Mouse (Mus musculus) embryonic facial prominence, embryonic 11.5 days (tissue): Measurements from ENCODE around the gene Sult1b1. TPM values are rescaled to one million over a fixed set of nuclear protein-coding genes. Genes with fewer than 3 reads are reported as not detected.
"Not testable (repeated sequence)": the region's sequence is repeated elsewhere in the genome, so short reads cannot be mapped to it uniquely, and the experiment has no call there.

ENCODE experiments used
- ATAC-seq: fragments of 200-750 bp; cut with Nextera tagmentation; replicated peaks from 2 replicates; pipeline ENCODE4 v1.8.0; 2017; ENCODE audit warnings: low read depth; ENCODE audit not compliant: insufficient number of reproducible peaks, low FRiP score, low TSS enrichment
- DNase-seq: peaks from one replicate; pipeline ENCODE4 v3.0.0-alpha.2; 2015; ENCODE audit warnings: low spot score
- H3K27ac ChIP-seq: fragments of 300-500 bp; sonication (generic); replicated peaks from 2 replicates; pipeline ENCODE4 v1.5.1; 2014; ENCODE audit warnings: mild to moderate bottlenecking, low read depth, low read length, control low read depth
- H3K27me3 ChIP-seq: fragments of 300-500 bp; sonication (generic); 2 replicates; pipeline ENCODE4 v1.6.1; 2014; ENCODE audit warnings: mild to moderate bottlenecking, low read length, moderate library complexity, mixed read lengths; ENCODE audit not compliant: control insufficient read depth, insufficient read depth
- H3K36me3 ChIP-seq: fragments of 300-500 bp; sonication (generic); replicated peaks from 2 replicates; pipeline ENCODE4 v1.6.1; 2014; ENCODE audit warnings: low read depth, mild to moderate bottlenecking, low read length, moderate library complexity, mixed read lengths; ENCODE audit not compliant: control insufficient read depth, insufficient read depth
- H3K4me1 ChIP-seq: fragments of 300-500 bp; sonication (generic); 2 replicates; pipeline ENCODE4 v1.6.1; 2014; ENCODE audit warnings: low read length, mixed read lengths; ENCODE audit not compliant: control insufficient read depth, insufficient read depth
- H3K4me2 ChIP-seq: fragments of 300-500 bp; sonication (generic); 2 replicates; pipeline ENCODE4 v1.6.1; 2014; ENCODE audit warnings: low read depth, mild to moderate bottlenecking, control low read depth, low read length, moderate library complexity
- H3K4me3 ChIP-seq: fragments of 300-500 bp; sonication (generic); 2 replicates; pipeline ENCODE4 v1.5.1; 2014; ENCODE audit warnings: low read depth, low read length, control low read depth
- H3K9ac ChIP-seq: fragments of 300-500 bp; sonication (generic); replicated peaks from 2 replicates; pipeline ENCODE4 v1.6.1; 2014; ENCODE audit warnings: mild to moderate bottlenecking, control low read depth, low read length
- H3K9me3 ChIP-seq: fragments of 300-500 bp; sonication (generic); replicated peaks from 2 replicates; pipeline ENCODE4 v1.6.1; 2016; ENCODE audit warnings: mild to moderate bottlenecking, low read length, inconsistent platforms, mixed read lengths; ENCODE audit not compliant: control insufficient read depth
- WGBS: fragments of 180-500 bp; shearing (Covaris S2); extraction: QIAGEN DNeasy Blood & Tissue Kit; methylation state at CpG from one replicate; pipeline ENCODE4 v1.1.7; 2014; 5-methylcytosine and 5-hydroxymethylcytosine counted together
- polyA plus RNA-seq: library from polyadenylated mRNA; unstranded; fragments of >200 nt; fragmentation: Nextera tagmentation; extraction: Ambion mirVana; gene quantifications from 2 replicates; pipeline ENCODE4 v1.2.1, GENCODE M21; 2014

Sult1b1 gene
- polyA plus RNA-seq, 1 experiment from 2014 or later = not detected

GRCm38 (mm10) chr5:87562526-87562925, 24.5 kb upstream of the Sult1b1 start:
- ATAC-seq = no peak
- WGBS = 81% methylated on average over 4 of the region's 4 CpGs
- Histone ChIP-seq H3K4me3 (no peak overlapping the region), H3K4me2 (no peak overlapping the region), H3K4me1 (no peaks in the 10 kb centered on the region), H3K27me3 (no peaks in the 10 kb centered on the region), H3K27ac (no peak overlapping the region), H3K36me3 (no peaks in the 10 kb centered on the region), H3K9ac (no peak overlapping the region), H3K9me3 (no peaks in the 10 kb centered on the region)
- no peak for DNase-seq

- ATAC-seq = no peak
- 75% methylated on average over 5 of the region's 5 CpGs for WGBS
These were observed 22.1 kb upstream of the Sult1b1 start for GRCm38 (mm10) chr5:87560145-87560544.

GRCm38 (mm10) chr5:87550935-87551334, 12.9 kb upstream of the Sult1b1 start:
- DNase-seq (peak; percentile 6), ATAC-seq (no peak)
- H3K9ac ChIP-seq = no peak overlapping the region
- H3K27me3 ChIP-seq = no peaks in the 10 kb centered on the region
- H3K36me3 ChIP-seq = no peaks in the 10 kb centered on the region
- no peaks in the 10 kb centered on the region for H3K4me1 ChIP-seq
- WGBS = 37% methylated on average over 1 of the region's 1 CpGs
- no peak overlapping the region for H3K4me3 ChIP-seq
- H3K27ac ChIP-seq = no peak overlapping the region
- no peaks in the 10 kb centered on the region for H3K9me3 ChIP-seq
- no peak overlapping the region for H3K4me2 ChIP-seq

More at GRCm38 (mm10) chr5:87560145-87560544, 22.1 kb upstream of the Sult1b1 start:
- H3K4me1 ChIP-seq = no peaks in the 10 kb centered on the region
- no peaks in the 10 kb centered on the region for H3K9me3 ChIP-seq
- no peaks in the 10 kb centered on the region for H3K27me3 ChIP-seq
- no peak overlapping the region for H3K4me2 ChIP-seq
- H3K36me3 ChIP-seq = no peaks in the 10 kb centered on the region
- no peak overlapping the region for H3K27ac ChIP-seq
- H3K9ac ChIP-seq = no peak overlapping the region
- no peak overlapping the region for H3K4me3 ChIP-seq
- DNase-seq = no peak

GRCm38 (mm10) chr5:87535994-87536644, 1.9 kb downstream of the Sult1b1 start:
- ATAC-seq (no peak), DNase-seq (no peak)
- no peaks in the 10 kb centered on the region for H3K36me3 ChIP-seq
- no peak overlapping the region for H3K27ac ChIP-seq
- 69% methylated on average over 4 of the region's 4 CpGs for WGBS
- H3K27me3 ChIP-seq = no peaks in the 10 kb centered on the region
- H3K9me3 ChIP-seq = no peaks in the 10 kb centered on the region
- no peak overlapping the region for H3K9ac ChIP-seq
- H3K4me2 ChIP-seq = no peak overlapping the region
- H3K4me1 ChIP-seq = no peaks in the 10 kb centered on the region
- no peak overlapping the region for H3K4me3 ChIP-seq

GRCm38 (mm10) chr5:87532288-87532687, 5.7 kb downstream of the Sult1b1 start:
- WGBS = 77% methylated on average over 2 of the region's 2 CpGs
- no peak overlapping the region for H3K4me3 ChIP-seq
- H3K9me3 ChIP-seq = no peaks in the 10 kb centered on the region
- no peaks in the 10 kb centered on the region for H3K27me3 ChIP-seq
- ATAC-seq (no peak), DNase-seq (no peak)
- H3K36me3 ChIP-seq = no peaks in the 10 kb centered on the region
- no peak overlapping the region for H3K4me2 ChIP-seq
- no peak overlapping the region for H3K9ac ChIP-seq
- no peaks in the 10 kb centered on the region for H3K4me1 ChIP-seq
- no peak overlapping the region for H3K27ac ChIP-seq

- 89% methylated on average over 2 of the region's 2 CpGs for WGBS
- not testable (repeated sequence) for H3K27ac ChIP-seq, H3K9ac ChIP-seq, H3K4me2 ChIP-seq, H3K9me3 ChIP-seq, H3K4me3 ChIP-seq, H3K36me3 ChIP-seq, ATAC-seq, DNase-seq, H3K4me1 ChIP-seq, H3K27me3 ChIP-seq
These were observed 14.4 kb downstream of the Sult1b1 start for GRCm38 (mm10) chr5:87523561-87523960.

- H3K9ac ChIP-seq = no peak overlapping the region
- no peaks in the 10 kb centered on the region for H3K9me3 ChIP-seq
- H3K36me3 ChIP-seq = no peaks in the 10 kb centered on the region
- H3K4me3 ChIP-seq = no peak overlapping the region
- no peaks in the 10 kb centered on the region for H3K27me3 ChIP-seq
- ATAC-seq (no peak), DNase-seq (no peak)
- no peak overlapping the region for H3K4me2 ChIP-seq
- WGBS = 56% methylated on average over 4 of the region's 4 CpGs
- no peaks in the 10 kb centered on the region for H3K4me1 ChIP-seq
- no peak overlapping the region for H3K27ac ChIP-seq
These were observed 32.1 kb downstream of the Sult1b1 start for GRCm38 (mm10) chr5:87505776-87506458.

GRCm38 (mm10) chr5:87502687-87503086, 35.3 kb downstream of the Sult1b1 start:
- H3K27ac ChIP-seq = no peak overlapping the region
- no peak overlapping the region for H3K4me3 ChIP-seq
- H3K9ac ChIP-seq = no peak overlapping the region
- H3K27me3 ChIP-seq = no peaks in the 10 kb centered on the region
- H3K9me3 ChIP-seq = no peaks in the 10 kb centered on the region
- WGBS = 71% methylated on average over 1 of the region's 1 CpGs
- no peaks in the 10 kb centered on the region for H3K36me3 ChIP-seq
- H3K4me2 ChIP-seq = no peak overlapping the region
- H3K4me1 ChIP-seq = no peaks in the 10 kb centered on the region
- peak; percentile 2 for DNase-seq
- ATAC-seq = no peak
